Mouse (Mus musculus): ENCODE data around the gene Pde4b.
A peak's percentile ranks its signal among the peaks of the same experiment; 100 is the strongest.

Pde4b gene

DNA sequence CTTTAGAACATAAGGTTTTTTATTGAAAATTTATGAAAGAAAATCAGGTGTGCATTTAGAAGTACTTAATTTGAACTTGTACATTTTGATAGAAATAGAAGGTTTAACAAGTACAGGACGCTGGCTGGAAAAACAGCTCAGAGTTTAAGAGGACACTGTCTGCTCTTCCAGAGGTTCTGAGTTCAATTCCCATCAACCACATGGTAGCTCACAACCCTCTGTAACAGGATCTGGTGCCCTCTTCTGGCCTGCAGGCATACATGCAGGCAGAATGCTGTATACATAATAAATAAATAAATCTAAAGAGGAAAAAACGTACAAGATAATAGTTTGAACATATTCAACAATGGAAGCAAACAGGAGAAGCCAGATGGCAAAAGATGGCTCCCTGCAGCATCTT is 420.4 kb downstream of the Pde4b start:
- no peak for DNase-seq (ENCODE audit: low read depth, low spot score)

DNA sequence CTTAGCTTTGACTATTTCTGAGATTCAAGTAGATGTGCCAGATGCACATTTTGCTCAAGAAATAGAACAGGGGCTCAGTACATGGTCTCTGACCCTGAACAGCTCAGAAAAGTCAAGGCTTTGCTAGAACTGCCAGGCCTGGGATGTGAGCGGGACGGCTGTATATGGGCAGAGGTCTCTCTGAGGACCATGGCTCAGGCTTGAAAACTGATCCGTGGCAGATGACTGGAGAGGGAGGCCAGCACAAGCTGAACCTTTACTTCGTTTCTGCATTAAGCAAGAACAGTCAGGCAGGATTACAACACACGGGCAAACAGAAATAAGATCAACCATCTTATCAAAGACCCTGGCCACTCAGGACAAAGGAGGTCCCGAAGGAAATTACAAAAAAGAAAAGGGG is 422.7 kb downstream of the Pde4b start:
- no peak for DNase-seq (ENCODE audit: low read depth, low spot score)

DNA sequence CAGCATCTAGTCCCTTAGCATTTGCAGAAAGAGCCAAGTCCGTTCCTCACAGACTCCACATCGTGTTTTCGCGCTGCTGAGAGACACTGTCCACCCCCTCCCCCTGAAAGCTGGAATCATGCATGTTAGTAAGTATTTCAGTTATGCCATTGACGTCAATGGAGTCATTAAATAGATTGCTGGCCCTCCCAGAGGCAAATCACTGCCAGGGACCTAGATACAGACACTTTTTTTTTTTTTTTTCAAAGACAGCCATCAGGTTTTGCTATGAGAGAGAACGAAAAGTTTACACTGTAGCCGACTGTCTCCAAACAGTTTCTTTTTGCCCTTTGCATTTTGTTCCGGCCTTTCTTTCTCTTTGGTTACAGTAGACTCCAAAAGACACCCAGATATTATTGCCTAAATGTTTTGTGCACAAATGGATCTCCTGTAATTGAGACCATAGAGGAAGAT is 423.6 kb downstream of the Pde4b start:
- DNase-seq (ENCODE audit: low read depth, low spot score), result peak; percentile 47

DNA sequence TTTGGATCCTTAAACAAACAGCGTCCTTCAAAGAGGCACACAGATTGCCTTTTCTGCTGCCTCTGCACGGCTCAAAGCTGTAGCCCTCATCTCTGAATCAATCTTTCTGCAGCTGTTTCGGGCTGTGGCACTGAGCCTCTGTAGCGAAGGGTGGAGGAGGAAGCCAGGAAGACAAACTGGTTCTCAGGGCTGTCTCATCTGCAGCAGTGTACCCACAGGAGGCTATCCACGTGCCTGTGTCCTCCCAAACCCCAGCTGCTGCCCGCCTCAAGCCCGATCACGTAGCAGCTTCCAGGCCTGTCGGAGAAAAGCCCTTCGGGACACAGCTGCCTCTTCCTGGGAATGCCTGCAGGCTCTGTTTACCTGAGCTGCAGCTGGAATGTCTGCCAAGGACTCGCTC is 424.2 kb downstream of the Pde4b start:
- no peak for DNase-seq (ENCODE audit: low read depth, low spot score)

DNA sequence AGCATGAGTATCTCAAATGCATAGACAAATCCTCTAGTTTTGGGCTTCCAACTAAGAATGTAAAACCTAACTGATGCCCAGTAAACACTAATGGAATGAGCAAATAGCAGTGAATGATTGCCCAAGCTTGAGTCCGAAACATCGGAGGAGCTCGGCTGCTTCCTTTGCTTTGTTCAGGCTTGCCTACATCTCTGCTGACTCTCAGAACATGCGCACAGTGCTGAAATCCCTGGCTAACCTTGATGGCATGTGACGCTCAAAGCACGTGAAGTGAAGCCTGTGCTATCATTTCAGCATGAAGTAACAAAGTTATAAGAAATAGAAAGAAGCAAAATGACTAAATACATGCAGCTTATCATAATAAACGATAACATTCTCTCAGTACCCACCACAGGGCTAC is 425.6 kb downstream of the Pde4b start:
- no peak for DNase-seq (ENCODE audit: low read depth, low spot score)

DNA sequence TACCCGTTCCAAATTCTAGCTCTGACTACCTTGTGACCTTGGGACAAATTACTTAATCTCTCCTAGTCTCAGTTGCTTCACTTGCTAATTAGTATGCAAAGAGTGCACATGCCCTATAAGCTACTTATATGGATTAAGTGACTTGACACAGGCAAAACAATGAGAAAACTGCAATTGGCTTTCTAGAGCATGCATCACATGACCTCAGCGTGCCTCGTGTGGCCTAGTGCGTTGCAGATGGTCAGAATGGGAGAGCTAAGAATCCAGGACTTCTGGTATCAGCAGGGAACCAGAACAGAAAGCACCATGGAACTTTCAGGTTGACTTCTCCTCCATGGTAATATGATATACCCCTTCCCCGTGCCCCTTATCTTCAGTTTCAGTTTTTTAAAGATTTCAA is 426.2 kb downstream of the Pde4b start:
- DNase-seq (ENCODE audit: low read depth, low spot score), result no peak

DNA sequence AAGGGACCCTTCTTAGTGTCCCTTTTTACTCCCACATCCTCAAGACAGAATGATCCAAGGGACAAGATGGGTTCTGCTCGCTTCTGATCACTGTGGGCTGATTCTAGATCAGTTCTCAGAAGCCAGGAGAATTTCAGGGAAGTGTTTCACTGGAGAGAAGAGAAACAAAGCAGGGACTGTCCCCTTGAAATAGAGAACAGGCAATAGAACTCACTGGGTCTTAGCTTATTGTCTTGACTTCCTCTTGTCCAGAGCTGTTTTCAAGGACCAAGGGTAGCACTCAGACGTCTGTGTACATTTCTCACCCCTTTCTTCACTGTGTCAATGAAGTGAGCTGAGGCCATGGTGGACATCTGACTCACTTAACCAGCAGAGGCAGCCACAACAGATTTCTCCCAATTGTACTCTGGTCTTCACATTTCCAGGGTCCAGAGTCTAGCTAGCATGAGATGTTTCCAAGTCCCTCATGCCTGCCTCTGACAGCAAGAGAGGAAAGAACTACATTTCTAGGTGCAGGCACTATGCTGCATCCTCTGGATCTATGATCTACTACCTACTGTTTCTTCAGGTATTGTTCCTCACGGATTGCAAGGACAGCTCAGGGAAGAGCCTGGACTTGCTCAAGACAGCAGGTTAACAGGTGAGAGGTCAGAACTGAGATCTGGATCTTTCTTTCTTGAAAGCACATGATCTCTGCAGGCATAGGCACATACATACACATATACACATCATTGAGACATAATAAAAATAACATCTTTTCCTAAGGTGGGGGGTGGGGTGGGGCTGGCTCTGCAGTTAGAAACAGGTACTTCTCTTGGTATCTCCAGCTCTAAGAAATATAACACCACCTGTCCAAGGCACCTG is 427.9 kb downstream of the Pde4b start:
- DNase-seq (ENCODE audit: low read depth, low spot score), result no peak

DNA sequence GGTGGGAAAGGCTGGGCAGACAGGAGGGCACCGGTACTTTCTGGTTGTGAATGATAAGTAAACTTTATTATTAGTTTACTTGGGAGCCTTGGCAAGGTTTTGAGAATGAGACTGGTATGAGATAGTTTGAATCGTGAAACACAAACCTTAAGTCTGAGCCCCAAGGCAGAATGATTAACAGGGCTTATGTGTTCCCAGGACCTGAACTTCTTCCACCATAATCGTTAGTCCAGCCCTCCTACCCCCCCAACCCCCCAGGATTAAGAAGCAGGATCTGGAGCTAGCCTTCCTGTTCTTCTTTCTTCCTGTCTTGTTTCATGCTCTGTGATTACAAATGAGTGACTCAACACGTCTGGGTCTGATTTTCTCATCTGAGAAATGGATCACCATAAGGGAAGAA is 429.1 kb downstream of the Pde4b start:
- no peak for DNase-seq (ENCODE audit: low read depth, low spot score)

DNA sequence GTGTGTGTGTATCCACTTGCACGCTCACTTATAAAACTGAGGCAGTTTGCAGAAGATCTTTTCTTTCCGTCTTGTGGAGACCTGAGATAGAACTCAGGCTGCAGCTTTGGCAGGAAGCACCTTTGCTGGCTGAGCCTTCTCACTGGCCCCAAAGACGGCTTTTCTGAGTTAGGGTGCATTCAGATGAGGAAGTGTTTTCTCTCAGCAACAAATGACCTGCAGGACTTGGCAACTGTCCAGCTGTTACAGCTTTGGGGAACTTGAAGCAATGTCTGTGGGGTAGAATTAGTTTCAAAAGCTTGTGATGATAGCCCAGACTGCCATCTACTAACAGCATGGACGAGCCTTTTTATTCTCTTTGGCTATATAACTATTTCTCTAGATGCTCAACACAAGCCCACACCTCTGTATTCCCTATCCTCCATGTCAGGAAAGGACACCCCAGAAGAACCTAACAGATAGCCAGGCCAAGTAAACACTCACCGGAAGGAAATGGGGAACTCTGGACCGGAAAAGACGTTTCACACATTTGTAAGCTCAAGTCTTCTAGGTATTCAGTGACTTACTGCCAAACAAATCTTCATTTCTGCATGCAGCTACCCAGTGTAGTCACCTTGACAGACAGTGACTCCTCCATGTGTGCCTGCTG is 429.8 kb downstream of the Pde4b start:
- DNase-seq (ENCODE audit: low read depth, low spot score), result no peak

DNA sequence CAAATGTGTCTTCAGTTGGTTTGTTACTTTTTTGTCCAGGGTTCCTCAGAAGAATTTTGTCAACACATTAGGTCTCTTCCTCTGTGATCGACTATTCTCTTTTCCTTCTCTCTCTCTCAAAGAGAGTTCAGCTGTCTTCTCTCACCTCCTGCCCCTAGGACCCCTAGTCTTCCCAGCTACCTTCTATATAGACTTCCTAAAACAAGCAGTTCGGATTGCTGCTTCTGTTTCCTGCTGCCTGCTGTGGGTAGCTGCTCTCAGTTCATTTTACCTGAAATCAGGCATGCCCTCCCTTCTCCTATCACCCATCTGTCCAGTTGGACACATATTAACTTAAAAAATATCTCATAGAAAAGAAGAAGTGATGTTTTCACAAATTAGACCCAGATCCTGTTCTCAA is 430.3 kb downstream of the Pde4b start:
- DNase-seq (ENCODE audit: low read depth, low spot score), result no peak

DNA sequence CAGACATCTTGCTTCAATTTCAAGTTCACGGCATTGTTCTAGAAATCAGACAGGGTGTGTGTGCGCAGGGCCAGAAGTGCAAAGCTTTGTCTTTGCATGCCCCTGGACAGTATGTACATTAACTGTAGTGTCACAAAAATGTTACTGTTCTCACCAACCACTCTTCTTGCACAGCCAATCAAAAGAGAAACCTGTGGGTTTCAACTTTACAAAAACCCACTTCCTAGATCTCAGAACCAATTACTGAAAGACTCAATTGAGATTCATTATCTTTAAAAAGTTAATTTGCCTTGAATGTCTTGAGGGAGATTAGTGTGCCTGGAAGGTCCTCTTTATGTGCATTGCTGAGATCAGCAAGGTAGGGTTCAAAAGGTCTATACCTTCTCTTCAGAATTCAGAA is 431.0 kb downstream of the Pde4b start:
- no peak for DNase-seq (ENCODE audit: low read depth, low spot score)

DNA sequence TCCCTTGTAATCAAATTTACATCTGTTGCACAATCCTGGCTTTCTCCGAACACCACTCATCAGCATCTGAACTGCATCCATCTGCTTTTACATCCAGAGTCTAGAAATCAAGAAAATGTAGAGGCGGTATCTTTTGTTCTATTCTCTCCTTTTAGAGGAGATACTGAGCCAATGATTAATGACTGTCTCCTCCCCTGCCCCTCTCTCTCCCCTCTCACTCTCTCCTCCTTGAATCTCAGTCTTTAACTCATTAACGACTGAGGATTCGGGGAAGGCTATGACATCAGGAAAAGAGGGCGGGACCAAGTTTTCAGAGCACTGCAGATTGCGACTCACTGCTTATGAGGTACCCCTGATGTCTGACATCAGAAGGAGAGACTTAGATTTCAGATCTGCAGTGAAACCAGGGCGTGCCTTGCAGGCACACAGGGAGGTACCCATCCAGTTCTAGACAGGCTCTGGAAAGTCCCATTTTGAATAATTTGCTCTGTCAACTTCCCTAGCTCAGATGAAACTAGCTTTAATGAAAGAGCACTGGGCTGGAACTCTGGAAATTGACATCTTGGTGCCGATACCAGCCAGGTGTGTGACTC is 433.4 kb downstream of the Pde4b start:
- DNase-seq (ENCODE audit: low read depth, low spot score), result no peak

DNA sequence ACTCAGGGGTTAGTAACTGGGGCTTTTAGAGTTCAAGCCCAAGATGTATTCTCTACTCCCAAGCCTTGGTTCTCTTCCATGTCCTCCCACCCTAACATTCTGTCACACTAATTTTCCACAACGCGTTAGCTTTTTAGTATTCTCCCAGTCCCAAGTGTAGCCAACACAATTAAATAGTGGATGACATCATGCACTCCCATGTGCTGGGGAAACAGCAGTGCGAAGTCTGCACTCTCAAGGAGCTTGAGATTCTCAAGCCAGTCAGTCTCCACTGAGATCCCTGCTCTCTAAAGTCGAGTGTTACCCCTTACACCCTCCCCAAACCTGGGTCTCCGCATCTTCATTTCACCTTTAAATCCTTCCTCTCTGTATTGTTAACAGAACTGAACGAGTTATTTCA is 434.1 kb downstream of the Pde4b start:
- DNase-seq (ENCODE audit: low read depth, low spot score), result no peak

DNA sequence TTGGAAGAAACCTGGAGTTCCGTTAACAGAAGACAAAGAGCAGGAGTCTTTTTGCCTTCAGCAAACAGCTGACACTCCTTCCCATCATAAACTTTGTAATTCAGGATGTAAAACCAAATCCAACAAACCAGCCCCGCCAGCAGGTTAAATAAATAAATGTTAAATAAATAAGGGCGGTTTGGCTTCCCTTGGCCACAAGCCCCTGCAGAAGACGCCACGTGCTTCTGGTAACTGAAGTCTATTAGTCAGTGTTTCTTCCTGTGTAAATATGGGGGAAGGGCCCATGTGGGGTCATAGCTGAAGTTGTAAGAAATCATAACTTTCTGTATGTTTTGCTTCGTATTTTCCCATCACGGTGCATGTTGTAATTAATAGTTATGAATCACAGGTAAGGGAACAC is 440.0 kb downstream of the Pde4b start:
- DNase-seq (ENCODE audit: low read depth, low spot score), result no peak

DNA sequence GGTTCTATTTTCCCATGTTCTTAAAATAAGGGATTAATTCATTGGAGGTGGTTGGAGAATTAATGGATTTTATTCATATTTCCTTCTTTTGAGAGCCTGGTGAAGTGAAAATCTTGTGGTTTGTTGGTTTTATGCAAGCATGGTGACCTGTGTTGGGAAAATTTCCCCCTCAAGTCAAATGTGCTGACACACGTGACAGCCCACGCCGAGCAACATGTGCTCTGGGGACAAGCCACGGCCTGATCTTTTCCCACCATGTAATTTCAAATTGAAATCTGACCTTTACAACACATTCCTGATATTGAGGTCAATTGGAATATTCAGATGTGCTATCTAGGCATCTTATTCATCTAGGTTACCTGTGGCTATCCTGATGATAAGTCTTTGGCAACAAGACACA is 443.5 kb downstream of the Pde4b start:
- DNase-seq (ENCODE audit: low read depth, low spot score), result no peak

DNA sequence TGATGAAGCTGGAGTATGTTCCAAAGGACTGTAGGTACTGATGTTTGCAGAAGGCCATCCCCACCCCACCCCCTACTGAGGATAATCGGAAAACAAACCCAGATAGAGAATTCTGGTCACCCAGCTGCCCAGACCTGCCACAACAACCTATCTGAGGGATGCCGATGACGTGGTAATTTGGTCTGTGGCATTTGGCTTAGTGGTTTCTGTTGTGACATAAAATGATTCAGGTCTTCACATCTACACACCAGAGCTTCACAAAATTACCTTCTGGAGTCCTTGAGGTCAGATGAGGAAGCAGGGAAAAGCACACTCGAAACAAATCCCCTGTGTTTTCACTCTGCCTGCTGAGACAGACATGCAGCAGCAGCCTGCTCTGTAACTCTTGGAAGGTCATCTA is 444.4 kb downstream of the Pde4b start:
- no peak for DNase-seq (ENCODE audit: low read depth, low spot score)

DNA sequence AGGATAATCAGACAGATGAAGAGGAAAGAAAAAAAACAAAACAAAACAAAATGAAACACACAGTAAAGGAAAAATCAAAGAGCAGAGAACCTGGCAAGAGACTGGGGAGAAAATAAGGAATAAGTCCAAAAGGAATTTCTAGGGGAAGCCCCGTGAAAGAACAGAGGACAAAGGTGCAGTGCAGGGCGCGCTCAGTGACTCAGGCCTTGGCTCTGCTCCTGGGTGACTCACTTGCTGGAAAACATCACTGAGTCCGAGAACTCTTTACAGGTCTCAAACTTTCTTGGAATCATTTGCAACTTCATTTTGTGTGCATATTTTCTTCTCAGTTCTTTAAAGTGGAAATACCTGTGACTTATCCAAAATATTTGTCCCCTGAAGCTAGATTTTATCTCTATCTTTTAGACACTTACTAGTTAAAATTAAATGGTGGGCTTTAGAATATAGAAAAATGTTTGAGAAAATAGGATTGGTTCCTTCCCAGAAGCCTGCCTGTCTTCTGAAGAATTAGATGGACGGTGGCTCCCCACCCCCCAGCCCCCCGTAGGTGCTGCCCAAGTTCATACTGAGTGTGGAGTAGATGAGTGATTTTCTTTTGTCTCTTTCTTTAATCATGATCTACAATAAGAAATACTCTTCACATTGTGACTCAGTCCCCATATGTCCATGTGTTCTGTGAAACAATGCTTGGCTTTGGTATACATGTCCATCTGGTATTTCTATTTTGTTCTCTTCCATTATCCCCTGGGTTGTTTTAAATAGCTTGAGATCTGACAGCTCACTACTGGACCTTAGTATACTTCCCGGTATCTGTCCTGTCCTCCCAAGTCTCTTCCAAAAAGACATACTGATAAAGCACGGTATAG is 446.1 kb downstream of the Pde4b start:
- DNase-seq (ENCODE audit: low read depth, low spot score), result no peak

DNA sequence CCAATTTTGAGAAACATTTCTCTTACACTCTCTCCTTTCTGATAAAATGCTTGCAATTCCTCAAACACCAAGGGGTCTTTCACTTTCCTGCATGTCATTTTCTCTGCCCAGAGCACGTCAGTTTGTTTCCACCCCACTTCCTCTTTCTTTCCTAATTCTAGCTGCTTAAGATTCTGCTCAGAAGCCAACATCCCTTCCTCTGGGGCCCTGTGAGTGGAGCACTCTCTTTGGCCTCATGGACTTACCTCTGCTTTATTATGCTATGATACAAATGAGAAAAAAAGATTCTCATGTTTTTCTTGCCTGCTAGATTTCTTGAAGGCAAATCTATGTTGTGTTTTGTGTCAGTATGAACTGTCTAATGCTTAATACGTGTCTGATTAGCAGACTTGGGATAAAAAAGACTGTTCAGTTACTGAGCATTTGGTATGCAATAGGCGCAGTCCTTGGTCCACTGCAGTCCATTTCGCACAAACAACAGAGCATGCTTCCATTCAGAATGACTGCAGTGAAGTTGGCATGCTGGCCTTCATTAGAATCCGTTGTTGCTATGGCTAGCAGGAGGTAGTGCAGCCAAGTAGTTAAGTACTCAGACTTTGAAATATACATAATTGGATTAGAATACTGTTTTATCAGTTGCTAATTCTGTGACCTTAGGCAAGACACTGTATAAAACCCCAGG is 446.8 kb downstream of the Pde4b start:
- no peak for DNase-seq (ENCODE audit: low read depth, low spot score)

DNA sequence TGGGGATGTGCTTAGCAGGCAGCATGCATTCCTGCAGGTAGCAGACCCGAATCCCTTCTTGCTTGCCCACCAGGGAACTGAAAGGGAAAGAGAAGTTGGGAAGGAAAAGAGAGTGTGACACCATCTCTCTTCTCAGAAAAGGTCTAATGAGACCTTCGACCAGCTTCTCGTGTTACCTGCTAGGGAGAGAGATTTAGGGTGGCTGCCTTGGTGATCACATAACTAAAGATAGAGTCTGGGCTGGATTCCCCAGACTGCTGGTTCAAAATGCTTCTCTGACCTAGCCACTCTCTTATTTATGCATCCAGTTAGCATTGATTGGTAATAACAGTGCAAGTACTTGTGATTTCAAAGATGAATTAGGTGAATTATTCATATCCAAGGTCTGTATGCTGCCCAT is 448.5 kb downstream of the Pde4b start:
- DNase-seq (ENCODE audit: low read depth, low spot score), result no peak

DNA sequence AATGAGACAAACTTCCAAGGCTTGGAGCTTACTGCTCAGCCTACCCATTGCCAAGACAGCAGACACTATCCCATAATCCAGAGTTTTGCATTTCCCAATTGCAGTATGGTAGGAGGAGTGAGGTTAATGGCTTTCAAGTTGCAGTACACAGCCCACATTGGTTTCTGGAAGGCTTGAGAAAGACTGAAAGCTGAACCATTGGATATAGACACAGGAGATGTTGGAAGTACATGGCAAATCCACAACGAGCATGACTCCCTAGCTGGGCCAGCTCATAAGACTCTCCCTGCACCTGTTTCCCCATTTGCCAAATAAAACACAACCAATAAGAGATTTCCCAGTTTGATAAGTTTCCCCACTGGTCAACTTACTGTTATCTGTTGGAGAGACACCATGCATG is 450.9 kb downstream of the Pde4b start:
- no peak for DNase-seq (ENCODE audit: low read depth, low spot score)

DNA sequence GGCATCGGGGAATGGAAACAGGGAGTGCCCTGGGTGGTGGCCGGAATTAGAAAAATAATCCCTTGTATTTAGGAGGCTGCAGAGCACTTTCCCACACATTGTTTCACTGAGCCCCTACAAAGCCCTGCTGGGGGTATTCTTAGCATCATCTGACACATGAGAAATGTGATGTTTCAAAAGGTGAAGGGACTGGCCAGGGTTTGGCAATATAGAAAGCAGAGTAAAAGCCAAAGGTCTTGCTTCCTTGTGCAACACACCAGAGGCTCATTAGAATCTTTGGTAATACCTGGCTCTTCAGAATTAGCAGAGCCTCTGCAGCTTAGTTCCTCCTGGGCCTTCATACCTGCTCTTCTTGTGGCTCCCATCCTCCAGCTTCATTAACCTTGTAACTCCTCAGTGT is 451.4 kb downstream of the Pde4b start:
- DNase-seq (ENCODE audit: low read depth, low spot score), result no peak

All from embryo, embryonic 11.5 days (tissue).